Mouse (Mus musculus) T-helper 2 cell (primary cell): ENCODE measurements around the gene Dtx4.

Experiments
- in situ Hi-C: fragments of 300-600 bp; cut with MboI, MseI; formaldehyde crosslinking; loops from one replicate; pipeline ENCODE4 v1.15.1; 2025; ENCODE audit warnings: high pct_unique_total_duplicates

Gene Dtx4

GRCm38 (mm10) chr19:12421680-12422079, 79.6 kb downstream of the Dtx4 start:
- in situ Hi-C loops, result loop anchor here (5.0 kb wide), 1 partner anchor 289 kb away; no protein-coding TSS in a partner anchor

DNA sequence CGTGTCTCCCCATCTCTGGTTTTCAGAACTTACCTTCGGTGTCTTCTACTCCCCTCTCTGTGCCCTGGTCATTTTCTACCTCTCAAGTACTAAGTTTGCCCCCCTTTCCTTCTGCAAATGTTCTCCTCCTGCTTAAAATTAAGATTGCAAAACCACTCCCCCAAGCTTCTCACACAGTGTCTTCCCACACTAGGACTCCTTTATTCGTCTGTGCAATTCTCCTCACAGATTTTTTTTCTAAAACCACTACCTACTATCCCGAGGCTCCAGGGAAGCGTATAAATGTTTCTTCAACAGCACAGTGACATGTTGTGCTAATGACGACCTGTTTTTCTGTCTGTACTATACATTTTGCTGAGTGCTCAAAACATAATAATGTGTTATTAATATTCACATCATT, 80.7 kb downstream of the Dtx4 start:
- in situ Hi-C loops, result loop anchor here (5.0 kb wide), 1 partner anchor 288 kb away; no protein-coding TSS in a partner anchor

DNA sequence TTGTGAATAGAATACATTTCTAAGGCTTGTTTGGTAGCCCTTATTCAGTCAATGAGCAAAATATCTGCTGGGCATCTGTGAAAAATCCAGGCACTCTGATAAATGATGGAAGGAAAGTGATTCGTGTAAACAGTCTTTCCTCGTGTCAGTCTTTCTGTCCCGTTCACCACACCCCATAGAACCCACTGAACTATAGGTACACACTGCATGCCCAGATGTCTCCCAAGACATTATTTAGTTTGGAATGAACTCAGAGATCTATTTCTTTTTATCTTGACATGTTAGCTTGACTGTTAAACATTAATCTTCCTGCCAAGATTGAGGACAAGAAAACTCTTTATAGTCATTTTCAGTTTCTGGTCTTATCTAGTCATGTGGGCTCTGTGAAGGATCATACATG, 82.9 kb downstream of the Dtx4 start:
- in situ Hi-C loops, result no loop called here

GRCm38 (mm10) chr19:12417361-12417760, 83.9 kb downstream of the Dtx4 start, which contains the start of gene Olfr1441:
Olfr1441 (plus strand) TSS chr19:12417433.
- in situ Hi-C loops, result no loop called here
